Mouse (Mus musculus): ENCODE data around the gene Macrod2.

DNA sequence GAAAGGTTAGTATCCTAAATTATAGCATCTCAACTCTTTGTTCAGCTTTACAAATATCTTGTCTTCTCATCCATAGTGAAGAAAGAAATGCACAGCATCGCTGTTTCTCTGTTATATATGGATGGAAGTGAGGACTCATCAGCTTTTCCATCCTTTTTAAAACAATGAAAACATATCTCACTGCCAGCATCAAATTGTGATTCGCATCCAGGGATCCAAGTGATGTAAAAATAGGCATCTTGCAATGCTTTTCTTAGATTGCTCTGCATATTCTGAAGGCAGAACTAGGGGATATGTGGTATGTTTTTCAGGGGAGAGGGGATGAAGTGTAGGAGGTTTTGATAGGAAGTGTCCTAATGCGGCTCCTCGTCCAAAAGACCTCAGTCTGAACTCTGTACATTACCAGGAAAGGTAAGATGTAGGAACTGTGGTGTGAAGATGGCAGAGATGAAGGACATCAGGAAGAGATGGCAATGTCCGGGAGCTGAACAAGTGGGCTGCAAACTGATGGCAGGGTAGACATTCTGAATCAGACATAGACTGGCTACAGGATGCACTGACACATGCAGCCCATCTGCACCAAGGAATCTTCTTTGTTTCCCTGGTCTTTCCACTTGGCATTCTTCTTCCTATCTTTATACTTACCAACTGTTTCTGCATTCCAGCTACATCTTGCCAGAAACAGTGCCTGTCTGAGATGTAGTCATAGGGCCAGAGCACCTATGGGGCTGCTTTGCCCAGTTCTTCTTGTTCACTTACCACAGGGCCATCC is 1341.8 kb downstream of the Macrod2 start:
- no peak for TF ChIP-seq CTCF (IDR thresholded peaks at IDR 0.05; ENCODE audit: low read depth)
- TF ChIP-seq EP300 (optimal IDR thresholded peaks at IDR 0.05): no peak

All from stomach, postnatal 0 days (tissue).